Mouse (Mus musculus) cerebellum, adult 2 months (tissue): ENCODE results near the gene Borcs5.

Experiments used
- CTCF ChIP-seq: fragments of 200-500 bp; IDR thresholded peaks from 2 replicates; pipeline ENCODE4 v1.5.1; 2011; ENCODE audit warnings: low read depth, mild to moderate bottlenecking, control low read depth, low read length, moderate library complexity, borderline replicate concordance; ENCODE audit not compliant: insufficient read depth
- POLR2A ChIP-seq: fragments of 200-500 bp; IDR thresholded peaks from 2 replicates; pipeline ENCODE4 v1.6.1; 2011; ENCODE audit warnings: low read length, control low read depth, borderline replicate concordance; ENCODE audit not compliant: insufficient read depth

DNA sequence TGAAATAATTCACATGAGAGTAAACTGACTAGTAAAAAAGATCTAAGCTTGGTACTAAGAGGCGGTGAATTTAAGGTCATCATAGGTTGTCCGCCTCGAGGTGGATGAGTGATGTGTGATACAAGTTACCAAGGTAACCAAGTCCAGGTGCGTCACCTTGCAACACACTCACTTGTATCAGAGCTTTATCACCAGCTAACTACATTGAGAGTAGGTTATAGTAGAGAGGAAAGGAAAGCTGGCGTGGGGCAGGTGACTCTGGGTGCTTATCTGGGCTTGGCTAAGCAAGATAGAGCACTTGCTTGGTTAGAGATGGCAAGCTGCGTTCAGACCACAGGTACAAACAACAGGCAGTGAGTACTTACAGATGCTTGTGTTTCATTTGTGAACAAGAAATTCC lies 7.5 kb downstream of the Borcs5 start:
- TF ChIP-seq CTCF (no peak), POLR2A (no peak)
